Mouse (Mus musculus): ENCODE measurements around the gene Picalm.
A peak's percentile ranks its signal among the peaks of the same experiment; 100 is the strongest.

Gene Picalm

DNA sequence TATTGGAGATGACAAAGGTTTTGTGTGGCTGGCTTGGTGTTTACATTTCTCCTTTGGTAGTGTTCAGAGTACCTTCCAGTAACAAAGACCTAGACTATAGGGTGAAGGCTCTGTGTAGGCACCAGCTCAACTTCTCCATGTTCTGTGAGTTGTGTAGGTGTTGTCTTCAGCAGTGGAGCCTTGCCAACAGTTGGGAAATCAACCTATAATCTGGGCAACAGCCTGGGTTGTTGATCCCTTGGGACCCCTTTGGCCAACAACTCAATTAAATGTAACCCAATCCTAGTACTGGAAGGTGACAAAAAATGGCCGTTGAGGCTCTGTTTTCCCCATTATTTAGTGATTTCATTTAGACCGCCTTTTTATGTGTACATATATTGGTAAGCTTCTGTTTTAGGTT is 80.1 kb downstream of the Picalm start:
- DNase-seq (ENCODE audit: low read depth, low spot score), result no peak

- DNase-seq (ENCODE audit: low read depth, low spot score), result no peak
These were observed 80.9 kb downstream of the Picalm start for GRCm38 (mm10) chr7:90210947-90211346.

GRCm38 (mm10) chr7:90216511-90216910 is 86.5 kb downstream of the Picalm start:
- DNase-seq (ENCODE audit: low read depth, low spot score), result no peak

- no peak for DNase-seq (ENCODE audit: low read depth, low spot score)
These were observed 88.1 kb downstream of the Picalm start for GRCm38 (mm10) chr7:90218122-90218521.

- no peak for DNase-seq (ENCODE audit: low read depth, low spot score)
These were observed 91.5 kb downstream of the Picalm start for GRCm38 (mm10) chr7:90221487-90221886.

- DNase-seq (ENCODE audit: low read depth, low spot score), result no peak
These were observed 98.1 kb downstream of the Picalm start for GRCm38 (mm10) chr7:90228075-90228474.

DNA sequence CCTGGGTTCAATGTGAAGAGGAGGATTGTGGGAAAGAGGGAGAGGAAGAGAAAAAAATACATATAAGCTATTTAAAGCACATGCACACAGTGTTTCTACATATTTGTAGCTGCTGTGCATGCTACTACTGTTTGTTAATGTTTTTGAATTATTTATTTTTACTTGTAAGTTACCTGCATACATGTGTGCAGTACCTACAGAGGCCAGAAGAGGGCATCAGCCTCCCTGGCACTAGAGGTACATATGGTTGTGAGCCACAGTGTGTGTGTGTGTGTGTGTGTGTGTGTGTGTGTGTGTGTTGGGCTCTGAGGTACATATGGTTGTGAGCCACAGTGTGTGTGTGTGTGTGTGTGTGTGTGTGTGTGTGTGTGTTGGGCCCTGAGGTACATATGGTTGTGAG is 98.9 kb downstream of the Picalm start:
- peak; percentile 35 for DNase-seq (ENCODE audit: low read depth, low spot score)

DNA sequence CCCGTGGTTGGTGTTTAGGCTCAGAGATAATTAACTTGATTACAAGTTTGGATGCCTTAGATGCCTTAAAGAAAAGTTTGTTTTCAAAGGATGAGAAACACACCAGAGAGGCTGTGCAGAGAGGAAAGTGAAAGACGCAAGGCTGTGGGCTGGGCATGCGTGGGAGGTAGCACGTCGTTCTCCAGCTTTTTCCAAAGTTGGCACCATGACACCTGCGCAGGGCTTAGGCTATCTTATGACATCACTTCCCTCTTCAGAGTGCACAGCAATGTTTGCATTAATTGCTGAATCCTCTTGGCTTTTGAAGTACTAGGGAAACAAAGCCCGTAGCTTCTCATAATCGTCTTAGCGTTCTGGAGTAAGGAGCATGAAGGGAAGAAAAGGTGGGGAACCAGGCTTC is 101.4 kb downstream of the Picalm start:
- DNase-seq (ENCODE audit: low read depth, low spot score), result no peak

DNA sequence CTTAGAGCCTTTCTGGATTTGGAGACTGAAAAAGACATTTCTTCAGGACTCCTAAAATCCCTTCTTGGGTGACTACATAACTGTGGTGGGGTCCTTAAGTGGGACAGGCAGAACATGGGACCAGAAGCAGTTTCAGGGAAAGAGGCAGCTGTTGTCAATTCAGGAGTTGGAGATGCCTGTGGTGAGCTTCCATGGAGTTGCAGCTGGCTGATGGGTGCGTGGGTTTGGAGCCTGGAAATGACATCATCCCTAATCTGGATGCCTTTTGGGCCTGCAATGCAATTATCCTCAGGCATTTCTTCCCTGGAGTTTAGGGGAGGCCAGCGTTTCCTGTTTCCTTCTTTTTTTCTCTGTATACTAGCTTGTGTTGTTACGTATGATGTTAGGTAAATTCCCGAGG is 103.9 kb downstream of the Picalm start:
- no peak for DNase-seq (ENCODE audit: low read depth, low spot score)

- DNase-seq (ENCODE audit: low read depth, low spot score), result no peak
These were observed 106.4 kb downstream of the Picalm start for GRCm38 (mm10) chr7:90236289-90236905.

- DNase-seq (ENCODE audit: low read depth, low spot score), result no peak
These were observed 113.1 kb downstream of the Picalm start for GRCm38 (mm10) chr7:90243151-90243550.

DNA sequence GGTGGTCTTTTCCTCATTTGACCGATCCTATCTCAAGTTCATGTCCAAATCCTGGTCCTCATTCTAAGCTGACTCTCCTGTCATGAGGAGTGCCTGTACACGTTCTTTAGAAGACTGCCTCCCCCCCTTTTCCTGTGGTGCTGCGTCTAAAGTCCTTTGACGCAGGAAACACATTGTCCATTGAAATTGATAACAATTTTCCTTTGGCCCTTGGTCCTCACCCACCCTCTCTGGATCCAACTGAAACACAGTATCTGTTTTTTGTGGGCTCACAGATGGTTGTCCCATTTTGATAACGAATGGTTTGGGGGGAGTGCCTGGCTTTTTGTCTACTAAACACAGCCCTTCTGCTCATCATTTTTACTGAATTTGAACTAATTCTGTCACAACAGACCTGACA is 113.6 kb downstream of the Picalm start:
- DNase-seq (ENCODE audit: low read depth, low spot score), result no peak

- no peak for DNase-seq (ENCODE audit: low read depth, low spot score)
These were observed 122.9 kb downstream of the Picalm start for GRCm38 (mm10) chr7:90252946-90253345.

- DNase-seq (ENCODE audit: low read depth, low spot score), result no peak
These were observed 128.7 kb downstream of the Picalm start for GRCm38 (mm10) chr7:90258701-90259100.

- no peak for DNase-seq (ENCODE audit: low read depth, low spot score)
These were observed 129.9 kb downstream of the Picalm start for GRCm38 (mm10) chr7:90259899-90260298.

- DNase-seq (ENCODE audit: low read depth, low spot score), result no peak
These were observed 132.0 kb downstream of the Picalm start for GRCm38 (mm10) chr7:90261902-90262599.
